Mouse (Mus musculus) stomach, postnatal 0 days (tissue): ENCODE measurements around the gene Gcnt3. TPM values are rescaled to one million over a fixed set of nuclear protein-coding genes. Genes with fewer than 3 reads are reported as not detected.
"Not testable (repeated sequence)": the region's sequence is repeated elsewhere in the genome, so short reads cannot be mapped to it uniquely, and the experiment has no call there.

Experiments
- ATAC-seq: fragments of 200-750 bp; cut with Nextera tagmentation; 2 replicates; pipeline ENCODE4 v1.8.0; 2017; ENCODE audit not compliant: low FRiP score, low TSS enrichment
- DNase-seq: peaks from one replicate; pipeline ENCODE4 v3.0.0-alpha.2; 2016; ENCODE audit warnings: low spot score
- H3K27ac ChIP-seq: fragments of 300-500 bp; sonication (generic); replicated peaks from 2 replicates; pipeline ENCODE4 v1.5.1; 2014; ENCODE audit warnings: mild to moderate bottlenecking, control low read depth
- H3K27me3 ChIP-seq: fragments of 300-500 bp; sonication (generic); 2 replicates; pipeline ENCODE4 v1.6.1; 2014; ENCODE audit warnings: low read length; ENCODE audit not compliant: control insufficient read depth, insufficient read depth
- H3K36me3 ChIP-seq: fragments of 300-500 bp; sonication (generic); 2 replicates; pipeline ENCODE4 v1.6.1; 2014; ENCODE audit warnings: low read length, mixed read lengths; ENCODE audit not compliant: control insufficient read depth, insufficient read depth
- H3K4me1 ChIP-seq: fragments of 300-500 bp; sonication (generic); replicated peaks from 2 replicates; pipeline ENCODE4 v1.6.1; 2014; ENCODE audit warnings: antibody characterized with exemption; ENCODE audit not compliant: control insufficient read depth, insufficient read depth
- H3K4me2 ChIP-seq: fragments of 300-500 bp; sonication (generic); replicated peaks from 2 replicates; pipeline ENCODE4 v1.6.1; 2014; ENCODE audit warnings: low read depth, mild to moderate bottlenecking, control low read depth, moderate library complexity
- H3K4me3 ChIP-seq: fragments of 300-500 bp; sonication (generic); 2 replicates; pipeline ENCODE4 v1.5.1; 2014; ENCODE audit warnings: low read depth, low read length, control low read depth
- H3K9ac ChIP-seq: fragments of 300-500 bp; sonication (generic); 2 replicates; pipeline ENCODE4 v1.6.1; 2014; ENCODE audit warnings: mild to moderate bottlenecking, low read length, control low read depth, mixed read lengths
- H3K9me3 ChIP-seq: fragments of 300-500 bp; sonication (generic); 2 replicates; pipeline ENCODE4 v1.6.1; 2016; ENCODE audit warnings: low read length; ENCODE audit not compliant: control insufficient read depth
- CTCF ChIP-seq: IDR thresholded peaks from 2 replicates; pipeline ENCODE4 v1.5.1; 2016; ENCODE audit warnings: antibody characterized with exemption, low read depth, mild to moderate bottlenecking, moderate library complexity
- EP300 ChIP-seq: optimal IDR thresholded peaks from 2 replicates; pipeline ENCODE3; 2016; ENCODE audit warnings: antibody characterized with exemption
- WGBS: fragments of 180-500 bp; shearing (Covaris S2); extraction: QIAGEN DNeasy Blood & Tissue Kit; methylation state at CpG from one replicate; pipeline ENCODE4 v1.1.7; 2014; 5-methylcytosine and 5-hydroxymethylcytosine counted together
- polyA plus RNA-seq: library from polyadenylated mRNA; unstranded; fragments of >200 nt; fragmentation: Nextera tagmentation; extraction: Ambion mirVana; gene quantifications from 2 replicates; pipeline ENCODE4 v1.2.1, GENCODE M21; 2015

Gcnt3 gene
- polyA plus RNA-seq, 1 experiment from 2014 or later, result 76.2 TPM

DNA sequence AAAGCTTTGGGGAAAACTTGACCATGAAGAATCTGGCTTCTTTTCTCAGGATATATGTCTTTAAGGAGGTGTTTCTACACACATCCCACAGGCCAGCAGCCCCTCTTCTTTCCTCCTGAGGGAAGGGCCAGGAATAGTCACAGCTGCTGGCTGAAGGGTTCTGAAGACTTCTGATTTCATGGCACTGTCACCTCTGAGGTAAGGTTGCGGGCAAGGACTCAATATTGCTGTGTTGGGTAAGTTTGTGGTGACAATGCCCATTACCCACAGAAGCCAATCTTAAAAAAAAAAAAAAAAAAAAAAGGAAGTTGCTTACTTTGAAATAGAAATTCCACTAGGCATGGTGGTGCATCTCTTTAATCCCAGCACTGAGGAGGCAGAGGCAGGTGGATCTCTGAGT is 5.7 kb downstream of the Gcnt3 start:
- H3K9me3 ChIP-seq, result no peaks in the 10 kb centered on the region
- H3K4me3 ChIP-seq, result 0 out of 2 replicates have a peak overlapping the region, but pooled peaks have one; percentile 0
- WGBS, result 76% methylated on average over 1 of the region's 1 CpGs
- DNase-seq (no peak), ATAC-seq (no peak)
- no peaks in the 10 kb centered on the region for H3K27me3 ChIP-seq
- TF ChIP-seq CTCF, result no peak
- TF ChIP-seq EP300, result no peak
- H3K4me1 ChIP-seq, result no peaks in the 10 kb centered on the region
- H3K4me2 ChIP-seq, result peak overlapping the region; percentile 27; the same call in 1 of the 2 replicates
- H3K9ac ChIP-seq, result no peak overlapping the region
- H3K36me3 ChIP-seq, result no peaks in the 10 kb centered on the region
- 0 out of 2 replicates have a peak overlapping the region, but pooled peaks have one; percentile 20 for H3K27ac ChIP-seq

DNA sequence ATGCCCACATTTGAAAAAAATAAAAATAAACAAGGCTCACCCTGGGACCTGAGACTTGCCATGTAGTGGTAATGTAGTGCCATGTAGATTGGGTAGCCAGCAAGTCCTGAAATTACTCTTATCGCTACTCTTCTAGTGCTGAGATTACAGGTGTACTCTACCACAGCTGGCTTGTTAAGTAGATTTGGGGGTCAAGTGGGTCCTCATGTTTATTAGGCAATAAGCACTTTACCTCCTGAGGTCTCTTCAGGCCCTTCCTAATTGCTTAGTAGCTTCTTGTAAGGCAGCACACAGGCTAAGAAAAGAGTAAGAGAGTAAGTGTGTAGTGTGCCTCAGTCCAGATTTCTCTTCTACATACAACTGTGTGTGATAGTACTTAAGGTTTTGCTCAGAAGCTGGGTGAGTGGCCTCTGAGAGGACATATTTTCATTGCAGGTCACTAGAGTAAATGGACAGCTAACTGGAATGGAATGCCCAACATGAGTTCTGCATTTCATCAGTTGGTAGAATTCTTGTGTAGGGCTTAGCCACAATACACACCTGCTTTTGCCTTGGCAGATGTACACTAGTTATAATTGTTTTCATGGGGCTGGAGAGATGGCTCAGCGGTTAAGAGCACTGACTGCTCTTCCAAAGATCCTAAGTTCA is 12.4 kb downstream of the Gcnt3 start:
- no peak overlapping the region for H3K9ac ChIP-seq
- H3K27me3 ChIP-seq, result no peaks in the 10 kb centered on the region
- TF ChIP-seq EP300 (no peak), CTCF (no peak)
- no peak overlapping the region for H3K4me2 ChIP-seq
- no peaks in the 10 kb centered on the region for H3K4me1 ChIP-seq
- ATAC-seq (no peak), DNase-seq (no peak)
- no peaks in the 10 kb centered on the region for H3K36me3 ChIP-seq
- no peak overlapping the region for H3K4me3 ChIP-seq
- no peak overlapping the region for H3K27ac ChIP-seq
- H3K9me3 ChIP-seq, result no peaks in the 10 kb centered on the region
- WGBS, result 92% methylated on average over 2 of the region's 2 CpGs

- no peaks in the 10 kb centered on the region for H3K4me1 ChIP-seq
- no peak overlapping the region for H3K4me3 ChIP-seq
- peak; percentile 80; the same call in 1 of the 2 replicates for ATAC-seq
- H3K27me3 ChIP-seq, result no peaks in the 10 kb centered on the region
- no peaks in the 10 kb centered on the region for H3K36me3 ChIP-seq
- H3K9me3 ChIP-seq, result no peaks in the 10 kb centered on the region
- no peak for DNase-seq
- H3K9ac ChIP-seq, result no peak overlapping the region
- no peak for TF ChIP-seq EP300
- TF ChIP-seq CTCF, result no peak
- H3K27ac ChIP-seq, result no peak overlapping the region
- no peak overlapping the region for H3K4me2 ChIP-seq
Measured at GRCm38 (mm10) chr9:70024648-70025047, 13.2 kb downstream of the Gcnt3 start.

DNA sequence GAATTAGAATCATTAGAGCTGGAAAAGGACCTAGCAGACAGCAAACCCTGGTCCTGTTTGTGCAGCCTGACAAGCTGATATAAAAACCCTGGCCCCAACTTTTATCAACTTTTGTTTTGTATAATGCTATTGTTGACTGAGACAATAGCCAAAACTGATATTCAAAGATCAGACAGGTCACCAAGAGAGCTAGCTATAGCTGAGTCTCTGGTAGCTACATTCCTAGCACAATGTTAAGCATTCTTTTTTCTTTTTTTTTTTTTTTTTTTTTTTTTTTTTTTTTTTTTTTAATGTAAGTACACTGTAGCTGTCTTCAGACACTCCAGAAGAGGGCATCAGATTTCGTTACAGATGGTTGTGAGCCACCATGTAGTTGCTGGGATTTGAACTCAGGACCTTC is 14.3 kb downstream of the Gcnt3 start:
- not testable (repeated sequence) for H3K27me3 ChIP-seq, H3K4me1 ChIP-seq, H3K4me3 ChIP-seq, H3K9ac ChIP-seq, H3K36me3 ChIP-seq, H3K27ac ChIP-seq, DNase-seq, ATAC-seq, H3K4me2 ChIP-seq, H3K9me3 ChIP-seq
- WGBS, result 81% methylated on average over 1 of the region's 1 CpGs

GRCm38 (mm10) chr9:70022083-70022482 is 15.8 kb downstream of the Gcnt3 start:
- 81% methylated on average over 4 of the region's 4 CpGs for WGBS
- H3K4me1 ChIP-seq, result no peaks in the 10 kb centered on the region
- no peak overlapping the region for H3K9ac ChIP-seq
- no peaks in the 10 kb centered on the region for H3K27me3 ChIP-seq
- no peaks in the 10 kb centered on the region for H3K9me3 ChIP-seq
- no peak overlapping the region for H3K4me3 ChIP-seq
- DNase-seq (peak; percentile 72), ATAC-seq (peak; percentile 71; the same call in 1 of the 2 replicates)
- no peak overlapping the region for H3K4me2 ChIP-seq
- no peaks in the 10 kb centered on the region for H3K36me3 ChIP-seq
- no peak overlapping the region for H3K27ac ChIP-seq
- TF ChIP-seq CTCF (no peak), EP300 (no peak)

GRCm38 (mm10) chr9:70021610-70022009 is 16.3 kb downstream of the Gcnt3 start:
- no peak for ATAC-seq
- Histone ChIP-seq H3K4me3 (no peak overlapping the region), H3K36me3 (no peaks in the 10 kb centered on the region), H3K27me3 (no peaks in the 10 kb centered on the region), H3K4me1 (no peaks in the 10 kb centered on the region), H3K9ac (no peak overlapping the region), H3K27ac (no peak overlapping the region), H3K9me3 (no peaks in the 10 kb centered on the region), H3K4me2 (no peak overlapping the region)
- TF ChIP-seq CTCF (no peak), EP300 (no peak)
- WGBS, result 63% methylated on average over 1 of the region's 1 CpGs
- no peak for DNase-seq
